Mouse (Mus musculus): Measurements from ENCODE around the gene Pdzd4.

DNA sequence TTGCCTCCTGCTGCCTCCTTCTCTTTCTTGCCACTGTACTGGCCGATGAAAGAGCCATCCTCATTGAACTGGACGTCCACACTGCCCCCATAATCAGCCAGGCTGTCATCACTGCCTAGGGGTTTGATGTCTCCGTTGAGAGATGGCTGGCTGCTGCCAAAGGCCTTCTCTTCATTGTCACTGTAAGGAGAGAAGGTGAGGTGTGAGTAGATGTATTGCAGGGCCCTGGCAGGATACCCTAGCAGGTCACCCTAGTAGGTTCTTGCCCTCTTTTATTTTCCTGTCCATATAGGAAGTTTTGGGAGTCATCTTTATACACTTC, 30.3 kb upstream of the Pdzd4 start:
- TF ChIP-seq CTCF (IDR thresholded peaks at IDR 0.05; ENCODE audit: low read depth) (no peak), EP300 (IDR thresholded peaks at IDR 0.05; ENCODE audit: low read depth) (no peak)
